Mouse (Mus musculus): ENCODE measurements around the gene Card10.

GRCm38 (mm10) chr15:78742831-78743230 is 60.0 kb downstream of the Card10 start:
- TF ChIP-seq CTCF (IDR thresholded peaks at IDR 0.05; ENCODE audit: borderline replicate concordance, control insufficient read depth, extremely low read depth, insufficient read depth, low read length, poor library complexity), result no peak
- no peak for TF ChIP-seq POLR2A (IDR thresholded peaks at IDR 0.05; ENCODE audit: control insufficient read depth, extremely low read depth, insufficient read depth, low read length, poor library complexity)
